Mouse (Mus musculus): ENCODE measurements around the gene Rhoc. TPM values are rescaled to one million over a fixed set of nuclear protein-coding genes. Genes with fewer than 3 reads are reported as not detected.

Gene Rhoc
- polyA plus RNA-seq, 1 experiment from 2014 or later = 162 TPM

- WGBS = 58% methylated on average over 1 of the region's 1 CpGs
Observed at GRCm38 (mm10) chr3:104820426-104820825, 32.3 kb downstream of the Rhoc start.

GRCm38 (mm10) chr3:104822413-104822812 lies 34.2 kb downstream of the Rhoc start:
- WGBS = 77% methylated on average over 3 of the region's 3 CpGs
- H3K27ac ChIP-seq = no peak overlapping the region

More at GRCm38 (mm10) chr3:104820426-104820825, 32.3 kb downstream of the Rhoc start:
- Histone ChIP-seq H3K9me3 (no peaks in the 10 kb centered on the region), H3K36me3 (peaks cover 6% of the 10 kb centered on the region; the same call in 1 of the 2 replicates), H3K27ac (no peak overlapping the region), H3K27me3 (replicated peaks) (no peaks in the 10 kb centered on the region), H3K4me2 (replicated peaks) (no peak overlapping the region), H3K4me1 (replicated peaks) (peaks cover 19% of the 10 kb centered on the region), H3K4me3 (replicated peaks) (no peak overlapping the region), H3K9ac (no peak overlapping the region)
- no peak for ATAC-seq

GRCm38 (mm10) chr3:104835797-104836196 lies 47.6 kb downstream of the Rhoc start:
- no peak overlapping the region for H3K4me2 ChIP-seq (replicated peaks)
- H3K27ac ChIP-seq = no peak overlapping the region
- H3K36me3 ChIP-seq = peaks cover 20% of the 10 kb centered on the region
- H3K4me1 ChIP-seq (replicated peaks) = no peaks in the 10 kb centered on the region
- H3K27me3 ChIP-seq (replicated peaks) = no peaks in the 10 kb centered on the region
- no peak overlapping the region for H3K9ac ChIP-seq
- ATAC-seq = no peak
- H3K4me3 ChIP-seq (replicated peaks) = no peak overlapping the region
- 93% methylated on average over 3 of the region's 3 CpGs for WGBS
- H3K9me3 ChIP-seq = no peaks in the 10 kb centered on the region

More at GRCm38 (mm10) chr3:104822413-104822812, 34.2 kb downstream of the Rhoc start:
- no peak overlapping the region for H3K4me2 ChIP-seq (replicated peaks)
- no peak overlapping the region for H3K9ac ChIP-seq
- H3K4me1 ChIP-seq (replicated peaks) = peaks cover 8% of the 10 kb centered on the region
- H3K9me3 ChIP-seq = no peaks in the 10 kb centered on the region
- H3K36me3 ChIP-seq = peaks cover 10% of the 10 kb centered on the region; the same call in 1 of the 2 replicates
- H3K27me3 ChIP-seq (replicated peaks) = no peaks in the 10 kb centered on the region
- no peak for ATAC-seq
- H3K4me3 ChIP-seq (replicated peaks) = no peak overlapping the region

GRCm38 (mm10) chr3:104841049-104841448 lies 52.9 kb downstream of the Rhoc start:
- ATAC-seq = no peak
- H3K27me3 ChIP-seq (replicated peaks) = no peaks in the 10 kb centered on the region
- no peak overlapping the region for H3K4me3 ChIP-seq (replicated peaks)
- peaks cover 14% of the 10 kb centered on the region; the same call in 1 of the 2 replicates for H3K36me3 ChIP-seq
- no peak overlapping the region for H3K4me2 ChIP-seq (replicated peaks)
- H3K9ac ChIP-seq = no peak overlapping the region
- no peaks in the 10 kb centered on the region for H3K9me3 ChIP-seq
- WGBS = 93% methylated on average over 5 of the region's 5 CpGs
- H3K27ac ChIP-seq = no peak overlapping the region
- H3K4me1 ChIP-seq (replicated peaks) = no peaks in the 10 kb centered on the region

Other genes with a start within 250 kb of the Rhoc start
- gene Slc16a1, start 149.7 kb upstream of the Rhoc start, polyA plus RNA-seq (2015; fragmentation: Nextera tagmentation; extraction: Ambion mirVana) = 45.7 and 50.0 TPM in 2 replicates
- 2.9 and 4.5 TPM in 2 replicates for gene Ppm1j, start 7.3 kb upstream of the Rhoc start, polyA plus RNA-seq (2015; fragmentation: Nextera tagmentation; extraction: Ambion mirVana)
- 0.08 TPM in 1 of 2 replicates, not detected in the other for gene Fam19a3, start 6.5 kb upstream of the Rhoc start, polyA plus RNA-seq (2015; fragmentation: Nextera tagmentation; extraction: Ambion mirVana)
- gene Mov10, start 30.2 kb downstream of the Rhoc start, polyA plus RNA-seq (2015; fragmentation: Nextera tagmentation; extraction: Ambion mirVana) = 129 and 133 TPM in 2 replicates
- 35.9 and 36.8 TPM in 2 replicates for gene St7l, start 75.6 kb downstream of the Rhoc start, polyA plus RNA-seq (2015; fragmentation: Nextera tagmentation; extraction: Ambion mirVana)
- gene Capza1, start 76.1 kb downstream of the Rhoc start, polyA plus RNA-seq (2015; fragmentation: Nextera tagmentation; extraction: Ambion mirVana) = 186 and 196 TPM in 2 replicates
- 1.8 TPM in 2 replicates for gene Wnt2b, start 173.5 kb downstream of the Rhoc start, polyA plus RNA-seq (2015; fragmentation: Nextera tagmentation; extraction: Ambion mirVana)

Measured in intestine, embryonic 15.5 days (tissue).